Mouse (Mus musculus): ENCODE measurements around the gene Ncor1. TPM values are rescaled to one million over a fixed set of nuclear protein-coding genes. Genes with fewer than 3 reads are reported as not detected.
"Not testable (repeated sequence)": the region's sequence is repeated elsewhere in the genome, so short reads cannot be mapped to it uniquely, and the experiment has no call there.

Gene Ncor1
- total RNA-seq, 2 experiments from 2014 or later, result 267 to 299 TPM

DNA sequence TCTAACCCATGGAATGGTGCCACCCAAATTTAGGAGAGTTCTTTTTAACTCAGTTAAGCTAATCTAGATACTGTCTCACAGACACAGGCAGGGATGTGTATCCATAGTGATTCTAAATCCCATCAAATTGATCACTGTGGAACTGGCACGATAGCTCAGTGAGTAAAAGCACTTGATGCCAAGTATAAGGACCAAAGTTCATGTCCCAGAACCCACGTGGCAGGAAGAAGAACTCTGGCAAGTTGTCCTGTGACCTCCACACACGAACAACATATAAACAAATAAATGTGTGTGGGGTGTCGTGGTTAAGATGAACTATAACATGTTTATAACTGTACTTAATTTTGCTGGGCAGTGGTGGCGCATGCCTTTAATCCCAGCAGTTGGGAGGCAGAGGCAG is 21.2 kb upstream of the Ncor1 start:
- intact Hi-C loops (cut with DNase I), result no loop called here
- TF ChIP-seq CTCF (IDR thresholded peaks at IDR 0.05), result no peak
- Histone ChIP-seq H3K4me3 (no peak overlapping the region), H3K27ac (no peak overlapping the region)
- no peak for DNase-seq (ENCODE audit: extremely low spot score in 1 of 2, low spot score in 2 of 2)

DNA sequence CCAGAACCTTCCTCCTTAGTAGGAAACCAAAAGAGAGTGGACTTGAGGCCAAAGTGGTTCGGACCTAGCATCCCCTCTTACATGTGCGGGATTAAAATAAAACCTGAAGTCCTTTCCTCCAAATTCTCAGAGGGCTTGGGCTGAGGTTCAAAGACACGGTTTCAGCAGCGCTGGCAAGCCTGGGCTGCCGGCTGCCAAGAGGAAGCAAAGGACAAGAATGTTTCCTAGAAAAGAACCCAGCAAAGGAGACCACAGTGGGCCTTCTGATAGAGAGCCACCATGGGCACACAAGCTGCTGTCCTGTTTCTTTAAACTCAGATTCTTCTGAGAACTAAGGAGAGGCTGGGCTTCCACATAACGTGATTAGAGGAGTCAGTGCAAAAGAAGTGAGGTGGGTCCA is 20.6 kb upstream of the Ncor1 start:
- intact Hi-C loops (cut with DNase I), result no loop called here
- DNase-seq (ENCODE audit: extremely low spot score in 1 of 2, low spot score in 2 of 2), result no peak
- no peak for TF ChIP-seq CTCF (IDR thresholded peaks at IDR 0.05)
- H3K27ac ChIP-seq, result no peak overlapping the region
- no peak overlapping the region for H3K4me3 ChIP-seq

DNA sequence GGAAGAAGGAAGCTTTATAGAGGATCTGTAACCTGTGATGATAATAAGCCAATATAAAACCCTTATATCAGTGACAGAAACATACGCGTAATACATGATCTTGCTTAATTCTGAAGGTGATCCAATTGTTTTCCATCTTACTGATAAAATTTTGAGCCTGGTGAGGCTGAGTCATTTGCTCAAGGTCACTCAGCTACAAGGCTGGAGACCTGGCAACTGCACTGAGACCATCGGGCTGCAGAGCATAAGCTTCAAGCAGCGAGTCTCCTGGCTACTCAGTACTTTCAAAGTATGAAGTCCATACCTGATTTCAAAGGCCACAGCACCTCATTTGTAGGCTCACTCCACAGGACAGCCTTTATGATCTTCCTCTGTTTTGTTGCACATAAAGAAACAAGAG is 17.8 kb upstream of the Ncor1 start:
- Histone ChIP-seq H3K4me3 (no peak overlapping the region), H3K27ac (no peak overlapping the region)
- DNase-seq (ENCODE audit: extremely low spot score in 1 of 2, low spot score in 2 of 2), result no peak
- intact Hi-C loops (cut with DNase I), result no loop called here
- no peak for TF ChIP-seq CTCF (IDR thresholded peaks at IDR 0.05)

DNA sequence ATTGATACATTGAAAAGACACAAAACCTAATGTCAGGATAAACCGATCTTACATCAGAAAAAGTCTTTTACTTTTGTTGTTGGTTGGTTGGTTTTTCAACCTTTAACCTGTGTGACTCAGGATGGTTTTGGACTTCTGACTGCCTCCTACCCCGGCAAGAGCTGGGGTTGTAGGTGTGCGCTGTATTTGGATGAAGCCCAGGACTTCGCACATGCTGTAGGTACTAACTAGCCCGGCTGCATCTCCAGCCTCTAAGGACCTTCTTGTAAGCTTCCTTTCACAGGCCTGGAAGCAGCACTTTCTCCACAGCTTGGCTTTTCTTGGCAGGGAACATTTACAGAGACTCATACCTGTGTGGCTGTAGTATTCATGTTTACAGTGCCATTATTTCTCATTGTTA is 15.2 kb upstream of the Ncor1 start:
- no peak for DNase-seq (ENCODE audit: extremely low spot score in 1 of 2, low spot score in 2 of 2)
- Histone ChIP-seq H3K27ac (no peak overlapping the region), H3K4me3 (no peak overlapping the region)
- TF ChIP-seq CTCF (IDR thresholded peaks at IDR 0.05), result no peak
- intact Hi-C loops (cut with DNase I), result no loop called here

DNA sequence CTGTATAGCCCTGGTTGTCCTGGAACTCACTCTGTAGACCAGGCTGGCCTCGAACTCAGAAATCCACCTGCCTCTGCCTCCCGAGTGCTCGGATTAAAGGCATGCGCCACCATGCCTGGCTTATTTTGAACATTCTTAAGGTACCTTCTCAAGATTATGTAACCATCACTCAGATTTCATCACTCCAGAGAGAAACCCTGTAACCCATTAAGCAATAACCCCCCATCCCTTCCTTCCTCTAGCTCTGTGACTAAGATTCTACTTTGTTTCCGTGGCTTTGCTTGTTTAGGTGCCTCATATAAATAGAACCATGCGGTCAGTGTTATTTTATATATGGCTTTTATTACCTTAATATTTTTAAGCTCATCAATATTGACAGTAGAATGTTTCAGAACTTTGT is 12.1 kb upstream of the Ncor1 start:
- H3K27ac ChIP-seq, result no peak overlapping the region
- H3K4me3 ChIP-seq, result no peak overlapping the region
- DNase-seq (ENCODE audit: extremely low spot score in 1 of 2, low spot score in 2 of 2), result no peak
- intact Hi-C loops (cut with DNase I), result no loop called here
- TF ChIP-seq CTCF (IDR thresholded peaks at IDR 0.05), result no peak

DNA sequence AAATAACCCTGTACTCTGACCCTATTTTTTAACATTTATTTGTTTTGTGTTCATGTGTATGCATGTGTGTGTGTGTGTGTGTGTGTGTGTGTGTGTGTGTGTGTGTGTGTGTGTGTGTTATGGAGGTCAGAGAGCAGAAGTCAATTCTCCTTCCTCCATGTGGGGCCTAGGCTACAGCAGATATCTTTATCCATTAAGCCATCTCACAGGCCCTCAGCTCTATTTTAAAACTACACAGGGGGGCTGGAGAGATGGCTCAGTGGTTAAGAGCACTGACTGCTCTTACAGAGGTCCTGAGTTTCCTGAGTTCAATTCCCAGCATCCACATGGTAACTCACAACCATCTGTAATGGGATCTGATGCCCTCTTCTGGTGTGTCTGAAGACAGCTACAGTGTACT is 8.9 kb upstream of the Ncor1 start:
- DNase-seq (ENCODE audit: extremely low spot score in 1 of 2, low spot score in 2 of 2); H3K4me3 ChIP-seq; H3K27ac ChIP-seq; intact Hi-C loops (cut with DNase I): not testable (repeated sequence)

DNA sequence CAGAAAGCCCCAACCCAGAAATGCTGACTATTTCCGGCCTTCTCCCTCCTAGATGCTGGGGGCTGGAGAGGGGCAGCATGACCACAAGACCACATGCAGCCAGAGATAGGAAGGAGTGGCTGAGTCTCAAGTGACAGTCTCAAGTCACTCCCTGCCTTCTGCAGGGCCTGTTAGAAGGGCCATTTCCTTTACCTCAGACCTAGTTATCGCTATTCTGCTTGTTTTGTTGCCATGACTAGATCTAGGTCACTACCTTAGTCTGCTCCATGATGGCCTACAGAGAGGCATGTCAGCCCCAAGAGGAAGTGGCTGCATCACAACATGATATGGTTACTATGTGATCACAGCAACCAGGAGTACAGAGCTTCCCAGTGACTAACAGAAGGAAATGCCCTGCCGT is 8.2 kb upstream of the Ncor1 start:
- no peak for DNase-seq (ENCODE audit: extremely low spot score in 1 of 2, low spot score in 2 of 2)
- intact Hi-C loops (cut with DNase I), result no loop called here

DNA sequence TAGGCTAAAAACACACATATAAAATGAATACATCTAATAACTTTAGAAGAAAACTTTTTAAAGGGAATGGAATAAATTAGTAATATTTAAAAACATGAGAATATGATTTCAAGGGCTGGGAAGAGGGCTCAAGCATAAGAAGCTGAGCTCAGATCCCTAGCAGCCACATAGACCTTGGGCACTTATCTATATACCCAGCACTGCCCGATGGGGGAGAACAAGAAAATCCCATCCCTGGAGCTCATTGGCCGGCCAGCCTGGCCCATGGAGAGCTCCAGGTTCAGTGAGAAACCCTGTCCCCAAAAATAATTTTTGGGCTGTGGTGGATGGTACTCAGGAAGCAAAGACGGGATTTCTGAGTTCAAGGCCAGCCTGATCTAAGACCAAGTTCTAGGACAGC is 7.5 kb upstream of the Ncor1 start:
- no peak for DNase-seq (ENCODE audit: extremely low spot score in 1 of 2, low spot score in 2 of 2)
- H3K27ac ChIP-seq, result no peak overlapping the region
- TF ChIP-seq CTCF (IDR thresholded peaks at IDR 0.05), result no peak
- intact Hi-C loops (cut with DNase I), result no loop called here
- no peak overlapping the region for H3K4me3 ChIP-seq

More for the DNA sequence above, 8.2 kb upstream of the Ncor1 start:
- no peak overlapping the region for H3K4me3 ChIP-seq
- H3K27ac ChIP-seq, result no peak overlapping the region
- TF ChIP-seq CTCF (IDR thresholded peaks at IDR 0.05), result no peak

DNA sequence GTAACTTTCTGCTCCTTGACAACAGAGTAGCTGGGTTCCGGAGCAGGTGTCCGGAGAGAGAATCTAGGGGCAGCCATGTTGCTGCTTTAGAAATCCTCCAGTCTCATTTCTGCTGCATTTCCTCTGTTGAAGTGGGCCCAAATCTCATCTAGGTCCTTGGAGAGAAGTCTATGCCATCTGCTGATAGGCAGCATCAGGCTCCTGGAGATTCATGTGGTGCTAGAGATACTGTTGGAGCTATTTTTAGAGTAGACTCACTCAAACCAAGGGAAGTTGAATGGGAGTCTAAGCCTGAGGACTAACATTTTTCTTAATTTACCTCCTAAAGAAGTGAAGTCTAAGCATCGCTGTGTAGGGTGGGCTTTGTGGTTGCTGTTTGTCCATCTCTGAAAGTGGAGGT is 6.4 kb upstream of the Ncor1 start:
- no peak for TF ChIP-seq CTCF (IDR thresholded peaks at IDR 0.05)

DNA sequence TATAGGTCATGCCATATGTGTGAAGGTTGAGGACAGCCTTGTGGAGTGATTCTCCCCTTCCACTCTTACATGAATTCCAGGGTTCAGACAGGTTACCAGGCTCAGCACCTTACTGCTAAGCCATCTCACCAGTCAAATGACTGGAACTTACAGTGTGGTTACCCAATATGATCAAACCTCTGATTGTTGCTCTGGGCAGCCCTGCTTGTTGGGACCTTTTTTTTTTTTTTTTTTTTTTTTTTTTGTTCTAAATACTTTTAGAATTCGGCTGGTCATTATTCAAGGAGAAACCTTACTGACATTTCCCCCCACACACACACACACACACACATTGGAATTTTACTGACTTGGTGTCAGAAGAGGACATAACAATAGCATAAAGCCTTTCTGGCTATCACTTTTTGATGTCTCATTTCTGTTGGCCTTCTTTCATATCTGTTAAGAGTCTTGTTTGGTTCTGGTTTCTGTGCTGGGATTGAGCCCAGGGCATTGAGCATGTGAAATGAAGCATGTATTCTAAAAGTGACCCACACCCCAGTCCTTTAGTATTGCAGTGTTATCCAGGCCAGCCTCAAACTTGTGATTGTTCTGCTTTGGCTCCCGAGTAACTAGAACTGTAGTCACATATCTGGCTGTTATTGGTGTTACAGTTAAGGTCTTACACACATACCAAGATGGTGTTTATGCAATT is 5.0 kb upstream of the Ncor1 start:
- no peak for TF ChIP-seq CTCF (IDR thresholded peaks at IDR 0.05)
- intact Hi-C loops (cut with DNase I), result no loop called here
- DNase-seq (ENCODE audit: extremely low spot score in 1 of 2, low spot score in 2 of 2), result no peak
- Histone ChIP-seq H3K4me3 (no peak overlapping the region), H3K27ac (no peak overlapping the region)

More for the DNA sequence above, 6.4 kb upstream of the Ncor1 start:
- no peak for DNase-seq (ENCODE audit: extremely low spot score in 1 of 2, low spot score in 2 of 2)
- intact Hi-C loops (cut with DNase I), result no loop called here
- Histone ChIP-seq H3K4me3 (no peak overlapping the region), H3K27ac (no peak overlapping the region; the same call in 1 of the 2 replicates)

DNA sequence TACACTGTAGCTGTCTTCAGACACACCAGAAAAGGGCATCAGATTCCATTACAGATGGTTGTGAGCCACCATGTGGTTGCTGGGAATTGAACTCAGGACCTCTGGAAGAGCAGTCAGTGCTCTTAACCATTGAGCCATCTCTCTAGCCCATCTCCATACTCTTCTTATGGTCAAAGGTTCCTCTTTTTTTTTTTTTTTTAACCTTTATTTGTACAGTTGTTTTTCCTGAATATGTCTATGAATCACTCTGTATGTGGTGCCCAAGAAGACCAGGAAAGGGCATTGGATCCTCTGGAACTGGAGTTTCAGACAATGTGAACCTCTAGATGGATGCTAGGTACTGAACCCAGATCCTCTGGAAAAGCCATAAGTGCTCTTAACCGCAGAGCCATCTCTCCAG is 4.2 kb upstream of the Ncor1 start:
- intact Hi-C loops (cut with DNase I); H3K27ac ChIP-seq; H3K4me3 ChIP-seq; DNase-seq (ENCODE audit: extremely low spot score in 1 of 2, low spot score in 2 of 2): not testable (repeated sequence)

DNA sequence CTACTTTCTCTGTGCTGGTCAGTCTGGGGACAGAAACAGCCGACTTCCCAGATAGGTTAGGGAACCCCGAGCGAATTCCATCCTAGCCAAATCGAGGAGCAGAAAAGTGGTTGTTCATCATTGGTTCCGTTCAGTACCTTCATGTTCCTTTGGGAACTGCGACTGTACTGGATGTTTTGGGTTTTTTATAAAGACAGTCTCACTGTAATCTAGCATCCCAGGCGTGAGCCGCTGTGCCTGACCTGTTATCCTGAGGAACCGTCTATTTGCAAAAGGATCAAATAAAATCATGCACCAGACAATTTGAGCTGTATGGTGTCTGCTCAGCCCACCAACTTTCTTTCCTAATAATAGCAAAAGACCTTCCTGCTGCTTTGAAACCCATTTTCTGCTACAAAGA is 439 bp upstream of the Ncor1 start:
- no peak for DNase-seq (ENCODE audit: extremely low spot score in 1 of 2, low spot score in 2 of 2)
- Histone ChIP-seq H3K4me3 (peak overlapping the region; percentile 79), H3K27ac (peak overlapping the region; percentile 94)
- intact Hi-C loops (cut with DNase I), result loop anchor here (5.0 kb wide), 1 partner anchor 79 kb away; the partner anchor contains the start of gene Cenpv
- TF ChIP-seq CTCF (IDR thresholded peaks at IDR 0.05), result no peak

DNA sequence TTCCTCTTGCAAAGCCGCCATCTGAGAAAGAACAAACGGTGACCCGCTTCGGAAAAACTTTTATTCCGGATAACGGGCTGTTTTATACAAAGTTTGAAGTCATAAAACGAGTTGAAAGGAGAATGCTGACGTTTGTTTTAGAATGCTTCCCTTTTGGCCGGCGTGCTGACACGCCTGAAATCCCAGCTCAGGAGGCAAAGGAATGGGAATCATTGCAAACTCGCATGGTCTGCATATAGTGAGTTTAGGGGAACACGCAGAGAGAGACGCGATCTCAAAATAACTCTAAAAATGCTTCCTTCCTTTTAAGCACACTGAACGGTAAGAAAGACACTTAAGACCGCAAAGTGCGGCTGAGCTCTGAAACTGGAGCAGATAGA is 460 bp downstream of the Ncor1 start:
- Histone ChIP-seq H3K4me3 (peak overlapping the region; percentile 79), H3K27ac (peak overlapping the region; percentile 94)
- TF ChIP-seq CTCF (IDR thresholded peaks at IDR 0.05), result no peak
- intact Hi-C loops (cut with DNase I), result loop anchor here (2.0 to 5.0 kb wide), 3 partner anchors 79 to 145 kb away; partner anchors contain the start of genes Cenpv and Ubb
- no peak for DNase-seq (ENCODE audit: extremely low spot score in 1 of 2, low spot score in 2 of 2)
